Mouse (Mus musculus): ENCODE results near the gene Evl. TPM values are rescaled to one million over a fixed set of nuclear protein-coding genes. Genes with fewer than 3 reads are reported as not detected.

Gene Evl
- polyA plus RNA-seq, 1 experiment from 2014 or later, result 88.1 TPM

- Histone ChIP-seq H3K4me1 (ENCODE audit: control insufficient read depth, insufficient read depth, low read length) (no peaks in the 10 kb centered on the region), H3K36me3 (replicated peaks; ENCODE audit: control insufficient read depth, insufficient read depth, low read depth, low read length) (no peaks in the 10 kb centered on the region), H3K4me3 (ENCODE audit: low read depth, low read length) (no peak overlapping the region), H3K27ac (replicated peaks; ENCODE audit: low read depth, low read length) (no peak overlapping the region), H3K9me3 (replicated peaks; ENCODE audit: control insufficient read depth, low read length) (no peaks in the 10 kb centered on the region), H3K27me3 (ENCODE audit: control insufficient read depth, insufficient read depth, low read length) (no peaks in the 10 kb centered on the region), H3K4me2 (ENCODE audit: low read depth, low read length) (no peak overlapping the region), H3K9ac (replicated peaks; ENCODE audit: low read length) (no peak overlapping the region)
- ATAC-seq (replicated peaks; ENCODE audit: insufficient number of reproducible peaks, low FRiP score, low TSS enrichment, low read depth), result no peak
- no peak for DNase-seq (ENCODE audit: low spot score)
- WGBS, result 94% methylated on average over 4 of the region's 4 CpGs
These were observed 167.9 kb downstream of the Evl start for GRCm38 (mm10) chr12:108722464-108722863.

GRCm38 (mm10) chr12:108723841-108724240, 169.3 kb downstream of the Evl start:
- no peak overlapping the region for H3K4me2 ChIP-seq (ENCODE audit: low read depth, low read length)
- no peak overlapping the region for H3K27ac ChIP-seq (replicated peaks; ENCODE audit: low read depth, low read length)
- 76% methylated on average over 3 of the region's 3 CpGs for whole genome bisulfite sequencing
- no peak for ATAC-seq (replicated peaks; ENCODE audit: insufficient number of reproducible peaks, low FRiP score, low TSS enrichment, low read depth)
- H3K9ac ChIP-seq (replicated peaks; ENCODE audit: low read length), result no peak overlapping the region
- DNase-seq (ENCODE audit: low spot score), result no peak
- H3K27me3 ChIP-seq (ENCODE audit: control insufficient read depth, insufficient read depth, low read length), result no peaks in the 10 kb centered on the region
- H3K9me3 ChIP-seq (replicated peaks; ENCODE audit: control insufficient read depth, low read length), result no peaks in the 10 kb centered on the region
- H3K36me3 ChIP-seq (replicated peaks; ENCODE audit: control insufficient read depth, insufficient read depth, low read depth, low read length), result no peaks in the 10 kb centered on the region
- H3K4me1 ChIP-seq (ENCODE audit: control insufficient read depth, insufficient read depth, low read length), result no peaks in the 10 kb centered on the region
- H3K4me3 ChIP-seq (ENCODE audit: low read depth, low read length), result no peak overlapping the region

GRCm38 (mm10) chr12:108734386-108734785, 179.9 kb downstream of the Evl start:
- 92% methylated on average over 2 of the region's 2 CpGs for WGBS
- no peak overlapping the region for H3K27ac ChIP-seq (replicated peaks; ENCODE audit: low read depth, low read length)
- no peaks in the 10 kb centered on the region for H3K36me3 ChIP-seq (replicated peaks; ENCODE audit: control insufficient read depth, insufficient read depth, low read depth, low read length)
- no peak overlapping the region for H3K4me2 ChIP-seq (ENCODE audit: low read depth, low read length)
- ATAC-seq (replicated peaks; ENCODE audit: insufficient number of reproducible peaks, low FRiP score, low TSS enrichment, low read depth), result no peak
- H3K27me3 ChIP-seq (ENCODE audit: control insufficient read depth, insufficient read depth, low read length), result no peaks in the 10 kb centered on the region
- H3K9me3 ChIP-seq (replicated peaks; ENCODE audit: control insufficient read depth, low read length), result no peaks in the 10 kb centered on the region
- DNase-seq (ENCODE audit: low spot score), result no peak
- no peak overlapping the region for H3K4me3 ChIP-seq (ENCODE audit: low read depth, low read length)
- H3K4me1 ChIP-seq (ENCODE audit: control insufficient read depth, insufficient read depth, low read length), result no peaks in the 10 kb centered on the region
- no peak overlapping the region for H3K9ac ChIP-seq (replicated peaks; ENCODE audit: low read length)

GRCm38 (mm10) chr12:108737838-108738237, 183.3 kb downstream of the Evl start:
- no peak overlapping the region for H3K9ac ChIP-seq (replicated peaks; ENCODE audit: low read length)
- H3K4me1 ChIP-seq (ENCODE audit: control insufficient read depth, insufficient read depth, low read length), result no peaks in the 10 kb centered on the region
- H3K4me2 ChIP-seq (ENCODE audit: low read depth, low read length), result no peak overlapping the region
- no peaks in the 10 kb centered on the region for H3K27me3 ChIP-seq (ENCODE audit: control insufficient read depth, insufficient read depth, low read length)
- H3K36me3 ChIP-seq (replicated peaks; ENCODE audit: control insufficient read depth, insufficient read depth, low read depth, low read length), result no peaks in the 10 kb centered on the region
- ATAC-seq (replicated peaks; ENCODE audit: insufficient number of reproducible peaks, low FRiP score, low TSS enrichment, low read depth) (no peak), DNase-seq (ENCODE audit: low spot score) (no peak)
- no peak overlapping the region for H3K27ac ChIP-seq (replicated peaks; ENCODE audit: low read depth, low read length)
- no peak overlapping the region for H3K4me3 ChIP-seq (ENCODE audit: low read depth, low read length)
- 93% methylated on average over 7 of the region's 7 CpGs for WGBS
- no peaks in the 10 kb centered on the region for H3K9me3 ChIP-seq (replicated peaks; ENCODE audit: control insufficient read depth, low read length)

MicroRNAs within 50 kb of the gene (microRNA counts, 519-probe panel; counts per million panel counts)
- microRNA mmu-miR-342-3p (3,678 counts per million, percentile 54 among the panel's probes with 10 or more counts), microRNA mmu-miR-342-5p (not detected)

Small RNA genes within 50 kb of the gene (microRNA-seq; reads per million reads assigned to microRNA genes)
- gene Gm23872 (ENCODE audit: borderline number of aligned reads) (not detected), gene Mir342 (ENCODE audit: borderline number of aligned reads) (6,916 reads per million, percentile 90 among the genes with 10 or more reads in this experiment)

Other genes starting within 250 kb of the Evl start
- gene Hhipl1, start 248.4 kb upstream of the Evl start, polyA plus RNA-seq (2014; fragmentation: Nextera tagmentation; extraction: Ambion mirVana), result 0.43 and 0.59 TPM in 2 replicates
- 2.9 and 3.1 TPM in 2 replicates for gene Cyp46a1, start 220.3 kb upstream of the Evl start, polyA plus RNA-seq (2014; fragmentation: Nextera tagmentation; extraction: Ambion mirVana)
- 64.1 and 69.7 TPM in 2 replicates for gene Eml1, start 183.8 kb upstream of the Evl start, polyA plus RNA-seq (2014; fragmentation: Nextera tagmentation; extraction: Ambion mirVana)
- 0.45 and 0.57 TPM in 2 replicates for gene Degs2, start 147.6 kb downstream of the Evl start, polyA plus RNA-seq (2014; fragmentation: Nextera tagmentation; extraction: Ambion mirVana)
- gene Yy1, start 238.3 kb downstream of the Evl start, polyA plus RNA-seq (2014; fragmentation: Nextera tagmentation; extraction: Ambion mirVana), result 19.3 and 20.2 TPM in 2 replicates

All from embryonic facial prominence, embryonic 11.5 days (tissue).